Mouse (Mus musculus): ENCODE data around the gene Gpr137. TPM values are rescaled to one million over a fixed set of nuclear protein-coding genes. Genes with fewer than 3 reads are reported as not detected.

Gene Gpr137
- total RNA-seq, 2 experiments from 2014 or later, result 13.1 to 14.0 TPM

GRCm38 (mm10) chr19:6941372-6942248, 670 bp downstream of the Gpr137 start, which contains the start of gene Bad:
Bad (plus strand) TSS chr19:6941861.
- peak; percentile 84 for ATAC-seq (replicated peaks; ENCODE audit: poor library complexity)

DNA sequence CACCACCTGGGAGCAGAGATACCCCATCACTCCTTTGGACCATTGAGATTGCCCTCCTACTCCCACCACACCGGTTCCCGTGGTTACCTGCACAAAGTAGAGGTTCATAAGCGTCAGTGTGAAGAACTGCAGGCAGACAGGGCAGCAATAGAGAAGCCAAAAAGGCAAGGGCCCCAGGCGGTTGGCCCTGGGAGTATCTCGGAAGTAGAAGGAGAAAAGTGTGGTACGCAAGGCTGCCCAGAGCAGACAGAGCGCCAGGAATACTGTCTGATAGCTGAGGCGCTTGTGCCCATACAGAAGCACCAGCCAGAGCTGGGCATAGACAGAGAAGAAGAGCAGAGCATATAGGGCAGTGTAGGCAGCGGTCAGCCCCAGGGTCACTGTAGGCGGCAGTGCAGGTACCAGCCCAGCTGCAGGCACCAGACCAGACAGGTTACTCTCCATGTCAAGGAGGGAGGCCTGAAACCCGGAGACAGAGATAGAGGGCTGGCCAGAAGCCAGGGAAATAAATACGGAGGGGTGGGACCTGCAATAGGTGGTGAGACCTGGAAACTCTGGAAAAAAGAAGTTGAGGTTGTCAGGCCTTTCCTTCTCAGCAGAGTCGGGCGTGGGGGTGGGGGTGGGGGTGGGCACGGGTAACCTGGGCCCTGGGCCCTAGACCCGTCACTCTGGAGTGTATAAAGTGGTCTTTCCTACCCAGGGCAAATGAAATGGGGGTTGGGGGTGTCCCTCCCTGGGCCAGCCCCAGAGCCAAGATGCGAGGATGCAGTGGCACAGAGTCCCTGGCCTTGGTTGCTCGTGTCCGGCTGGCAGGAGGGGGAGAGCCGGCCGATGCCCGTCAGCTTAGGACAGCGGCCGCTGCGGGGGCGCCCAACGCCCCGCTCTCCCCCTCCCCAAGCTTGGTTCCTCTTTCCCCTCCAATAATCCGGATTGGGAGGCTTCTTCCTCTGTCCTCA, 1.6 kb downstream of the Gpr137 start:
- no peak for ATAC-seq (replicated peaks; ENCODE audit: poor library complexity)

DNA sequence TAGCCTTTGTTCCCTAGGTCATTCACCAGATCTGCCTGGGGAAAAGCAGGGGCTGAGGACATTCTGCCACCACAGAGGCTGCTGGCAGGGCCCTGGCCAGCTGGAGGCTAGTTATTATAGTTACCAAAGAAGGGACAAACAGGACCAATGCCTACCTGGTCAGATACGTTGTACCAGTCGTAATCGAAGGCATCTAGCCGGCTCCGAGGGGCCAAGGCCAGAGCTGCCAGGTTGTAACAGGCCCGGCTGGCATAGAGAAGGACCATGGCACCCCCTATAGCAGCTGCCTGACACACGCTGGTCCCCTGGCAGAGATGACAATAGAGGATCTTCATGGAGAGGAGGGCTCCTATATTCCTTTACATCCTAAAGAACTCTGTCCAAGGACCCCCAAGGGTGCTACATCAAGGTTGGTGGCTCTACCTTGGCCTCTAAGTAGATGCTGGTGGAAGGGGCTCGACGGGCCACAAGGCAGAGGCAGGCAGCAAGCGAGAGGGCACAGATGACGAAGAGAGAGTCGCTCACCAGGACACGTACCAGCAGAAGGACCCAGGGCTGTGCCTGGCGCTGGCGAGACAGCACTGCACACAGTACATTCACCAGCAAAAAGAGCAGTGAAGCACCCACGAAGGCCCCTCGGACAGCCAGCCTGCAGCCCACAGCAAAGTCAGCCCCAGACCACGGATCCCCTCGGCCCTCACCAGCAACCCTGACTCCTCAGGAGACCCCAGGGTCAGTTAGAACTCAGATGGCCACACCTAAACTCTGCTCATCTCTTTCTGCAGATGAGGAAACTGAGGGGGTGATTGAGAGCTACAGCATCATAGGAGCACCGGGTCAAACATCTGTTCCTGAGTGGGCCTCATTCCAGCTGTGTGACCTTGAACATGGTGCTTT, 2.9 kb downstream of the Gpr137 start:
- ATAC-seq (replicated peaks; ENCODE audit: poor library complexity), result no peak

DNA sequence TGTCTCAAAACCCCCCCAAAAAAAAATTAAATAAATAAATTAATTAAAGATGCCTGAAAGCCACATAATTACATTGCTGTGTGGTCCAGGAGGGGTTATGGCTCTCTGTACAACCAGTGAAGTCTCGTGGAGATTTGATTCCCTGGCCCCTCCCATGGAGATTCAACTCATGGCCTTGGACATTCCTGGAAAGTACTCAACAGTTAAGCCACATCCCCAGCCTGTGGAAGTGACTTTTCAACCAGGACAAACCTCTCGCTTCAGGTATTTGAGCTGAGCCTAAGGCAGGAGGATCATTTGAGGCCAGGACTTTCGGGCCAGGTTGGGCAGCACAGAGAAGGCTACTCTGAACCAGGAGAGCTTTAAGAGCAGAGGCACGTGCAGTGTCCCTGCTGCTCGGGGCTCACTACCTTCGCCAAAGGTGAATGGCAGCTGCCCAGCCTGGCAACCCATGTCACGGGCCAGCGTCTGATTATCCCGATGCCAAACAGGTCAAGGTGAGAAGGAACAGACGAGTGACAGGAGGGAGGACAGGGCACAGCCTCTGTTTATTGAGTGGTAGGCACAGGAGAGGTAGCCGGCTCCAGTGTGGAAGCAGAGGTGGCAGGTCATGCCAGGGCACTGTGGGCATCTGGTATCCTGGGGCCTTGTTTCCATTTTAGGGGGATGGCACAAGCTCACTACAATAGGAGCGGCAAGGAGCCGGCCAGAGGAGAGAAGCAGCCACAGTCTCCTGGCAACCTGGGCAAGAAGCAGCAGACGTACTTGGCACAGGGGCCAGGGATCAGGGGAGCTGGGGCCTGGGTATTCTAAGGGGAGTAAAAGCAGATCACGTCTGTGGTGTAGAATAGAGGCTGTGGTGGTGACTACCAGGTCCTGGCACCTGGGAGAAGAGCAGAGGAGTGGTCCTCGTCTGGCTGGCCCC, 4.5 kb downstream of the Gpr137 start:
- ATAC-seq (replicated peaks; ENCODE audit: poor library complexity), result no peak

GRCm38 (mm10) chr19:6936299-6936698, 6.0 kb downstream of the Gpr137 start:
- peak; percentile 53; the same call in 1 of the 2 replicates for ATAC-seq (replicated peaks; ENCODE audit: poor library complexity)

GRCm38 (mm10) chr19:6934195-6934977, 7.9 kb downstream of the Gpr137 start, which contains the start of gene Kcnk4:
Kcnk4 (minus strand) TSS chr19:6934515.
- no peak for ATAC-seq (replicated peaks; ENCODE audit: poor library complexity)

DNA sequence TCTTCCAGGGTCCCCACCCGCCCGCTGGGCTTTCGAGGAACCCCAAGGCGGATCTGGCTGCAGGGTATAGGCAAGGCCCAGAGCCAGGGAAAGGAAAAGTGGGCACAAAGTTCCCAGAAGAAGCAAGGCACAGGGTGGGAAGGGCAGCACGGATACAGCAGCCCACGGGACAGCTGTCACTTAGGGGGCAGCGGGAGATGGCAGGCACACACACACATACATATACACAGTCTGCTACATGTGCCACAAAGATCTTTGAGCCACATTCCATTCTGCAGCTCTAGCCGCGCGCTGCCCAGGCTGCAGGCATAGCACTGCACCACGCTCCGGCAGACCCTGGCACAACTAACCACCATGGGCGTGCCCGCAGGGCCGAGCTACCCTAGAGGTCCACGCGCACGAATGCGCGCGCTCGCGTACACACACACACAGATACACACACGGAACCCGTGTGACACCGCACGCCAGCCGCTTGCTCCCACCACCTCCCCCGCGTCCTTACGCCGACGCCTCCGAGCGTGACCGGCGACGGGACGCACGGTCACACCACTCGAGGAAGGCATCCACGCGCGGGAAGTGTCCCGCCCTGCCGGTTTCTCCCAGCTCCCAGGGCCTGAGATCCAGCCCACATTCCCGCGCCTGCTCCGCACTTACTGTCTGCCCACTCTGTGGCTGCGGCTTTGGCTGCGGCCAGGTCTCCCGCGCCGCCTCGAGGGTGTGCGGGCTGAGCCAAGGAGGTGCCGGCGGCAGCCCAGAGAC, 8.7 kb downstream of the Gpr137 start:
- ATAC-seq (replicated peaks; ENCODE audit: poor library complexity), result peak; percentile 76

DNA sequence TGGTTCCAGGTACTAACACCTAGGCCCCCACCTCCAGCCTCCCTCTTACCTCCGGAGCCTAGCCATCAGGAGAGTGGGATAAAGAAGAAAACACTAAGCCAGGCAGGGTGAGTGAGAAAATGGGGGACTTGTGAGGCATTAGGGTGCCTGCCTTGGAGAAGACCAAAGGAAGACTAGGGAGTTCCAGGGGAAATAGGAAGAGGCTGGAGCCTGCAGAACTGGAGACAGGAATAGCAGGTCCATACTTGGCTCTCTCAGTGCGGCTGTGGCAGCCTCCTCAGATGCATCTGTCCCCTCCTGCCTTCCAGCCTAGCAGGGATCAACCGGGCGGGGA, 9.2 kb downstream of the Gpr137 start:
- ATAC-seq (replicated peaks; ENCODE audit: poor library complexity), result no peak

GRCm38 (mm10) chr19:6932018-6932417, 10.3 kb downstream of the Gpr137 start:
- no peak for ATAC-seq (replicated peaks; ENCODE audit: poor library complexity)

GRCm38 (mm10) chr19:6931002-6931401, 11.3 kb downstream of the Gpr137 start:
- no peak for ATAC-seq (replicated peaks; ENCODE audit: poor library complexity)

DNA sequence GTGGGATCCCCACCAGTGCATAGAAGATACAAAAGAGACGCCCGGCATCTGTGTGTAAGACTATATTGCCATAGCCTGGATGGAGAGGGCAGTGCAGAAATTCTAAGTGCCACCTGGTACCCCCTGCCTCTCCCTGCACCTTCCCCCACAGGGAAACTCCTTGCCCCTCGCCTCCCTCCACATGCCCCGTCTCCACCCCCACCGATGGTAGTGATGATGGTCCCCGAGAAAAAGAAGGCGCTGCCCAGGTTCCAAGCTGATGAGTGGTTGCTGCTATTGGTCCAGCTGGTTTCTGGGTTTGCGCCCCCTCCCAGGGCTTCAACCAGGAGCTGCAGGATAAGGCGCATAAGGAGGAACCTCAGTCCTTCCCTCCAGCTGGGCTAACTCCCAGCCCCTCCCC, 14.2 kb downstream of the Gpr137 start:
- no peak for ATAC-seq (replicated peaks; ENCODE audit: poor library complexity)

DNA sequence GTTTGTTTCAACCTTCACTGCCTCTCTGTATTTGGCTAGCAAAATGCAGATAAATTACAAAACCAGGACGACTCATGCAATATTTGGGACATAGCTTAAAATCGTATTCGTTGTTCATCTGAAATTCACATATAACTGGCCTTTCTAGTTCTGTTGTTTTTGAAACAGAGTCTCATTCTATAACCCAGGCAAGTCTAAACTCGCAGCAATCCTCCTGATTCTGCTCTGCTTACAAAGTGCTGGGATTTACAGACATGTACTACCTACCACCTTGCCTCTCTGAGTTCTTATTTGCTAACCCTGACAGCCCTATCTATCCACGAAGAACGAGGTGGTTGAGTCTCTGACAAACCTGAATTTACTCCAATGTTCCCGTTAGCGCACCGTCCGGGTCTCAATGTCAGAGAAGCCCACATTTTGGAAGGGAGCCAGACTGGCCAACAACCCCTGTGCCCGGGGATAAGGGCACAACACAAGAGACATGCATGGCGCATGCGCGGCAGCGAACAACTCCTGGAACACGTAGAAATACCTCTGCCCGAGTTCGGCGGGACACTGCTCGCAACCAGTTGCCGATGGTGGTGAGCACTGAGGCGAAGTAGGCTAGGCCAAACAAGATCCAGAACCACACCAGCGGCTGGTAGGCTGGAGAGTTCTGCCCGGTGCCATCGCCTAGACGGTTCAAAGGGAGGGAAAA, 15.6 kb downstream of the Gpr137 start:
- no peak for ATAC-seq (replicated peaks; ENCODE audit: poor library complexity)

GRCm38 (mm10) chr19:6925611-6926329, 16.5 kb downstream of the Gpr137 start:
- no peak for ATAC-seq (replicated peaks; ENCODE audit: poor library complexity)

DNA sequence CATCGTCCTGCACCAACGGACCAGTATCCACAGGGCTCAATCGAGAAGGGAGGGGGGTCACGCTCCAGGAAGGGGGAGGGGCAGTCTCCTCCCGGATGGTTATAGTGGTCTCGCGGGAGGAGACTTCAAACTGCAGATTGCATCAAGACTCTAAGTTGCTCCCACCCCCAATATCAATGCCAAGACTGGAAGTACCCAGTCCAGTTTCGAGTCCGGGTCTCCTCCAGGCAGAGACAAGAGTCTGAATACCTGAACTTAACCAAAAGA, 17.0 kb downstream of the Gpr137 start, which contains the start of gene Catsperz:
Gene Catsperz, minus strand, starts transcription at position 74 of the 267 bp plus-strand sequence.
- ATAC-seq (replicated peaks; ENCODE audit: poor library complexity), result no peak

GRCm38 (mm10) chr19:6924461-6925306, 17.6 kb downstream of the Gpr137 start:
- peak; percentile 18; the same call in 1 of the 2 replicates for ATAC-seq (replicated peaks; ENCODE audit: poor library complexity)

All from megakaryocyte progenitor cell, adult 5-6 weeks (primary cell).